Mouse (Mus musculus) urinary bladder, postnatal 25 days (tissue): ENCODE data around the gene Ranbp3.

Experiments
- DNase-seq: peaks from one replicate; pipeline ENCODE4 v3.0.0; 2022; ENCODE audit warnings: low spot score

Ranbp3 gene

GRCm38 (mm10) chr17:56727029-56727649 lies 54.0 kb downstream of the Ranbp3 start:
- DNase-seq = no peak

DNA sequence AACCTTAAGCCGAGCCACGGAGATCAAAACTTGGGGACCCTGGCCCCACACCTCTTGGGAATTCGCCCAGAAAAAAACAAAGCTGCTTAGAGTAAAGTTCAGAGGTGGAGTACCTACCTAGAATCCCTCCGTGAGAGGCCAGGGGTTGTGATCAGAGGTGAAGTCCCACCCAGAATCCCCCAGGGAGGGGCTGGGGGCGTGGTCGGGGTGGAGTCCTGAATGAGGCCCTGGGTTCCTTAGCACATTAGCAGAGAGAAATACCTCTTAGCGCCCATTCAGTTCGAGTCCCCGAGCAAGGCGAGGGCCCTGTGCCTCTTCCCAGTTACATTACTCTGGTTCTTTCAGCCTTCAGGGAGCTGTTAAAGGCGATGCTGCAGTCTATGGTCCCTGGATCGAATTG lies 54.6 kb downstream of the Ranbp3 start:
- no peak for DNase-seq

DNA sequence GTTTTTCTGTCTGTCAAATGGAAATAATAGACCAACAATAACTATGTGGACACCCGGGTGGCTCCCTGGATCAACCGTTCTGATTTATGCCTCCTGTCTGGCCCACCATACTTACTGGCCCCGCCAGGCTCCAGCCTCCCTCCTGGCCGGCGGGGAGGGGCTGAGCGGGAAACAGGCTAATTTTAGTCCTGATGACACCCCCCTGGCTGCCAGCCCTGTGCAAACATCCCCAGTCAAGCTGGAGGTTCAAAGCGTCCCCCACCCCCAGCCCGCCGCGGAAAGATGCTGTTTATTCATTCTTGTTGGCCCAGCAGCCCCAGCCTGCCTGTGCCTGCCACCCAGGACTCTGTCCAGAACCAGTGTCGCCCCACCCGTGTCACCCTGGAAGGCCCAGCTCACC lies 55.0 kb downstream of the Ranbp3 start:
- DNase-seq = no peak

DNA sequence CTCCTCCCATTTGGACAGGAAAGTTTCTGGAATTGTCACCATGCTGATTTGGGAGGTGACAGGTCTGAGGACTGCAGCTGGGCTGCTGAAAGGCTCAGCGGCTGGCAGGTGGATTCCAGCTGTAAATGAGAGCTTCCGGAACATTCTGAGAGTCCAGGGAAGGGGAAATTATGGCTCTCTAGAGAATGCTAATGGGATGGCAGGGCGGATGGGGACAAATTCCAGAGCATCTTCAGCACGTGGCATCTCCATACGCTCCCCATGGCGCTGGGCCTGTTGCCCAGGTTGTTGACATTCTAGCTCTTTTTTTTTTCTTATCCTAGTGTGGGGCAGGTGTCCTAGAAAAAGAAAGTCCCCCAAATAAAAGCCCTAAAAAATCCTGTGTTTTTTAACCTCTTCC lies 56.1 kb downstream of the Ranbp3 start:
- no peak for DNase-seq

GRCm38 (mm10) chr17:56729656-56730055 lies 56.6 kb downstream of the Ranbp3 start:
- no peak for DNase-seq

DNA sequence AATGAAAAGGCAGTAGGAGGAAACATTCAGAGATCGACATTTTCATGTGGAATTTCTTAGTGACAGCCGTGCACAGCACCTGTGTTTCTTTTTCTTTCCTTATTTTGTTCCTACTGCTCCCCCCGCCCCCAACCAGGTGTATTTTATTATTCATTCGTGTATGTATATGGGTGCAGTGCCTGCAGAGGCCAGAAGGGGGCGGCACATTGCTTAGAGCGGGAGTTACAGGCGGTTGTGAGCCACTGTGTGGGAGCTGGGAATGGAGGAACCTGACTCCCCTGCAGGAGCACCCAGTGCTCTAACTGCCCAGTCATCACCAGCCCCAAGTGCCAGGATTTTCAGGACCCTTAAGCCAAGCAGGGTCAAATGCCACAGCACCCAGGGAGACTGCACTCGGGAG lies 63.4 kb downstream of the Ranbp3 start:
- no peak for DNase-seq

GRCm38 (mm10) chr17:56738221-56738620 lies 65.1 kb downstream of the Ranbp3 start:
- no peak for DNase-seq

GRCm38 (mm10) chr17:56740118-56740787 lies 67.2 kb downstream of the Ranbp3 start:
- no peak for DNase-seq

GRCm38 (mm10) chr17:56740788-56741160 lies 67.7 kb downstream of the Ranbp3 start:
- DNase-seq = no peak

GRCm38 (mm10) chr17:56744173-56744572 lies 71.1 kb downstream of the Ranbp3 start:
- no peak for DNase-seq

GRCm38 (mm10) chr17:56751404-56752072 lies 78.4 kb downstream of the Ranbp3 start:
- DNase-seq = no peak

DNA sequence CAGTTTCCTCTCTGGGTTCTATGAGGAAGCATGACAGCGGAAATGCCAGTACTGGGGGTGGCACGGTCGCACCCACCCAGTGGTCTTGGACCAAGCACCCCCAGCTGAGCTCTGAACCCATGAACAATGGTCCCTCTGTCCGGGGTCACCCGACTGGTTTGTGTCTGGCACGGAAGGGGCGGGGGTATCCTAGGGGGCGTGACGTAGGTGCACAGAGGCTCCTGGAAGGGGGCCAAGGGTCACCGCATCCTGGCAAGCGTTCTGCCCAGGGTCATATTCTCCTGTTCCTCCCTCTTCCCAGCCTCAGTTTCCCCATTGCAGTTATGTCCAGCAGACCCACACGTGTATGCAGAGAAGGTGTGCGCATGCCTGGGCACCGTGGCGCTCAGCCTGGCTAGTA lies 80.4 kb downstream of the Ranbp3 start:
- no peak for DNase-seq

DNA sequence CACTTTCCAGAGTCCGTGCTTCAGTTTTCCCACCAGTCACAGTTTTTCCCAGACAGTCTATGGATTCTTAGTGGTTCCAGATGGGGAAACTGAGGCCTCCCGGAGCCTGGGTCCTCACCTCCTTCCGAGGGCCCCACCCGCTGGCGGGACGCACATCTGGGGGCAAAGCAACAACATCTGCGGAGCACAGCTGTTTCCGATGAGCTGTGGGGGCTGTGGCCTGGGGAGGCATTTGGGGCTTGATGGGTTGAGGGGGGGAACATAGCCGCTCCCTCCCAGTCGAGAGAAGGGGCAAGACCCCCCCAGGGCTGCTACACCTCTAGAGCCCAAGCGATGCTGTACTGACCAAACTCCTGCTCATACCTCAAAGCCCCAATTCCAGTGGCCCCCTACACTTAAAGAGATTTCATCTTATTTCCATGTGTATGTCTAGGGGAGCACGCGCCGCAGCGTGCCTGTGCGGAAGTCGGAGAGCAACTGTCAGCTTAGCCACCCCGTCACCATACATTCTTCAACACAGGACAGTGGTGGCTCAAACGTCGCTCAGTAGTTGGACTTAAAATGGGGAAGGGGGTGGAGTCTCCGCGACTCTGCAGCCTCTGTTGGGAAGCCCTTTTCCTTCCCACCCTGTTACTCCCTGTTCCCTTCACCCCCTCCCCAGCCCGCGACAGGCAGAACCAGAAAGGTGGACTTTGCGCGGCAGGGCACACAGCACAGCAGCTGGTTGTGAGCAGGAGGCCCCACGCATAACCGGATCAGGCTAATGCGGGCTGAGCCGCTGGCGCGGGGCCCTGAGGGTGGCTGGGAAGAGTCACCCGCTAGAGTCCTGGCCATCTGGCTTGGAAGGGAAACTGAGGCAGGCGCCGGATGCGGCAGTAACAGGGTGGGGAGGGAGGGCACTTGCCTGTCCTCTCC lies 81.4 kb downstream of the Ranbp3 start:
- no peak for DNase-seq

DNA sequence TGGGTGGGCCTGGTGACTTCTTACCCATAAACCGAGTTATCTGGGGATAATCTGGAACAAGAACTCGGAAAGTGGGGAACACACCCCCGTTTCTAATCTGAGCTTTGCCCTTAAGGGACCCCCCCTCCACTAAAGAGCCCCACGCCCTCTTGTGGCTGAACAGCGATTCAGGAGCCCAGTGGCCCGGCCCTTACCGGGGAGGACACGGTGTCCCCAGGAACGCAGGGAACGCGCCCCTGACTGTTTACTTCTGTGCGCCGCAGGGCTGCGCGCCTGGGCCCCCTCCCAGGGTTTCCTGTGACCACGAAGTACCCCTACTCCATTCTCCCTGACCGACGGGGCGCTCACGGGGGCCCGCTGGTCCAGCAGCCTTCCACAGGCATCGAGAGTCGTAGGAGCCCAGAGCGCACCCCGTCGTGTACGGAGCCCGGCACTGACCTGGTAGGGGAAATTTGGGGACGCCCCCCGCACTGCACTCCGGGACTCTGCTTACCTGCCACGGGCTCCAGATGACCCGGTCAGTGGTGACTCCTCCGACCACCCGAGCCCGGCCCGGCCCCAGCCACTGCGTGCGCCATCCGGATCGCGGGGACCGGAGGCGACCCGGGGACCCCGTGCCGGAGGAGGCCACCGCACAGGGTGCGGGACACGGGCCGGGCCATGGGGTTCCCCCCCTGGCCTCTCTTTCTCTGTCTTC lies 83.8 kb downstream of the Ranbp3 start:
- DNase-seq = peak; percentile 54

GRCm38 (mm10) chr17:56757416-56758123 lies 84.5 kb downstream of the Ranbp3 start, which contains the start of gene Nrtn:
TSS of gene Nrtn (minus strand) at chr17:56757530.
- peak; percentile 94 for DNase-seq

- peak; percentile 86 for DNase-seq
These were observed 85.0 kb downstream of the Ranbp3 start for GRCm38 (mm10) chr17:56758132-56758531.

- DNase-seq = no peak
These were observed 86.2 kb downstream of the Ranbp3 start for GRCm38 (mm10) chr17:56759261-56759660.

- no peak for DNase-seq
These were observed 88.0 kb downstream of the Ranbp3 start for GRCm38 (mm10) chr17:56761077-56761476.
